Mouse (Mus musculus): ENCODE data around the gene Rhbdd1. TPM values are rescaled to one million over a fixed set of nuclear protein-coding genes. Genes with fewer than 3 reads are reported as not detected.

Gene Rhbdd1
- polyA plus RNA-seq, 1 experiment from 2014 or later, result 7.5 TPM

DNA sequence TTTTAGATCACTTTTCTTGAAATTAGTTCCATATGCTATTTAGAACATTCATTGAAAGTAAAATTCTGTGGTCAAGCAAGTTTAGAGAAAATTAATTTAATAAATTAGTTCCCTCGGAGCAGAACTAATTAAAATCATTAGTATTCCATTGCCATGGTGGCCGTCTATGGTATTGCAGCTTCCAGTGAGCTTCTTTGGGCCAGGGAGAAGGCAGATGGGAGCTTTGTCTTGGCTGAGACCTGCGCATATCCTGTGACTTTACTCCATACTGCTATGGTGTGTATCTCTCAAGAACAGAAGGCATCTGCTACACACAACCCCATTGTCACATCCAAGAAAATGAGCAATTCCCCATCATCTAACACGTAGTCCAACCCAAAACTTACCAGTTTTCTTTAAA lies 65.7 kb downstream of the Rhbdd1 start:
- Histone ChIP-seq H3K9me3 (ENCODE audit: control insufficient read depth, low read length) (no peaks in the 10 kb centered on the region), H3K9ac (ENCODE audit: low read length) (no peak overlapping the region), H3K36me3 (ENCODE audit: control insufficient read depth, insufficient read depth, low read length) (no peaks in the 10 kb centered on the region), H3K4me3 (ENCODE audit: low read depth, low read length) (no peak overlapping the region), H3K27me3 (ENCODE audit: control insufficient read depth, insufficient read depth, low read length) (no peaks in the 10 kb centered on the region), H3K4me1 (replicated peaks; ENCODE audit: control insufficient read depth, insufficient read depth, low read length) (peaks cover 5% of the 10 kb centered on the region; the same call in 1 of the 2 replicates), H3K27ac (ENCODE audit: low read depth, low read length) (no peak overlapping the region), H3K4me2 (ENCODE audit: low read depth, low read length, severe bottlenecking) (no peak overlapping the region)
- ATAC-seq (replicated peaks; ENCODE audit: low FRiP score) (no peak), DNase-seq (ENCODE audit: low spot score) (no peak)
- 72% methylated on average over 4 of the region's 4 CpGs for WGBS

DNA sequence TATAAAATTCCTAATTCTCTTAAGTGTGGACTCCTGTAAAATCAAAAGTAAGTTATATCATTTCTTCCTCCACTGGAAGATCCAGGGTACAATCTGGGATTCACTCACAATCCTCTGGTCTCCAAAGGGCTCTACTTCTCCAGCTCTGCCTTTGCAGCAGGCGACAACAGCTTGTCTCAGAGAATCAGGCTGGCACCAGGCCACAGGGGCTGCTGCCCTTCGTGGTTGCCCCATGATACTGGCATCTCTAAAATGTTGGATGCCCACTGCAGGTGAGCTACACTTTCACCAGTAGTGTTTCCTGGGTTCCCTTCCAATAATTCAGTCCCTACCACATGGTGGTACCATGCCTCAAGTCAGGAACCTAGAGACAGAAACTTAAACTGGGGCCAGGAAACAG lies 67.9 kb downstream of the Rhbdd1 start:
- H3K4me2 ChIP-seq (ENCODE audit: low read depth, low read length, severe bottlenecking), result no peak overlapping the region
- DNase-seq (ENCODE audit: low spot score), result no peak
- H3K9me3 ChIP-seq (ENCODE audit: control insufficient read depth, low read length), result no peaks in the 10 kb centered on the region
- H3K4me1 ChIP-seq (replicated peaks; ENCODE audit: control insufficient read depth, insufficient read depth, low read length), result peaks cover 7% of the 10 kb centered on the region; the same call in 1 of the 2 replicates
- H3K36me3 ChIP-seq (ENCODE audit: control insufficient read depth, insufficient read depth, low read length), result no peaks in the 10 kb centered on the region
- no peak for ATAC-seq (replicated peaks; ENCODE audit: low FRiP score)
- no peaks in the 10 kb centered on the region for H3K27me3 ChIP-seq (ENCODE audit: control insufficient read depth, insufficient read depth, low read length)
- H3K9ac ChIP-seq (ENCODE audit: low read length), result no peak overlapping the region
- H3K27ac ChIP-seq (ENCODE audit: low read depth, low read length), result no peak overlapping the region
- 92% methylated on average over 2 of the region's 2 CpGs for WGBS
- no peak overlapping the region for H3K4me3 ChIP-seq (ENCODE audit: low read depth, low read length)

DNA sequence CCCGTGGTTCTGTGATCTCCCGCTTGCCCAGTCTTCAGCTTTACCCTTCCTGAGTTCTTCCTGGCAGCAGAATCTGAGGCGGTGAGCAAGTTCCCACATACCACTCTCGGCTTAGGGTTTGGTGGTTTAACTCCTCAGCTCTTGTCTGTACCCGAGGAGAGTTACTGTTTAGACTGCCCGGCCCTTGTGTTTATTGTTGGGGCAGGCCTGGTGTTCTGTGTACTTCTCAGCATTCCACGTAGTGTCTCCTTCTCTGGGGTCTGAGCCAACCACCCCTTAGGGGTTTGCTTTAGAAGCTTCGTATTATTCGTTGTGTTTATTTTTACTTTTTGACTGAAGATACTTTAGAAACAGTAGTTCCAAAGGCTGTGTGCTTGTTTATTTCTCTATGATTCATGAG lies 68.8 kb downstream of the Rhbdd1 start:
- H3K4me2 ChIP-seq (ENCODE audit: low read depth, low read length, severe bottlenecking), result no peak overlapping the region
- DNase-seq (ENCODE audit: low spot score) (no peak), ATAC-seq (replicated peaks; ENCODE audit: low FRiP score) (no peak)
- H3K4me1 ChIP-seq (replicated peaks; ENCODE audit: control insufficient read depth, insufficient read depth, low read length), result peaks cover 7% of the 10 kb centered on the region; the same call in 1 of the 2 replicates
- no peak overlapping the region for H3K27ac ChIP-seq (ENCODE audit: low read depth, low read length)
- no peak overlapping the region for H3K9ac ChIP-seq (ENCODE audit: low read length)
- no peaks in the 10 kb centered on the region for H3K36me3 ChIP-seq (ENCODE audit: control insufficient read depth, insufficient read depth, low read length)
- 64% methylated on average over 9 of the region's 9 CpGs for WGBS
- H3K9me3 ChIP-seq (ENCODE audit: control insufficient read depth, low read length), result no peaks in the 10 kb centered on the region
- no peaks in the 10 kb centered on the region for H3K27me3 ChIP-seq (ENCODE audit: control insufficient read depth, insufficient read depth, low read length)
- H3K4me3 ChIP-seq (ENCODE audit: low read depth, low read length), result no peak overlapping the region

DNA sequence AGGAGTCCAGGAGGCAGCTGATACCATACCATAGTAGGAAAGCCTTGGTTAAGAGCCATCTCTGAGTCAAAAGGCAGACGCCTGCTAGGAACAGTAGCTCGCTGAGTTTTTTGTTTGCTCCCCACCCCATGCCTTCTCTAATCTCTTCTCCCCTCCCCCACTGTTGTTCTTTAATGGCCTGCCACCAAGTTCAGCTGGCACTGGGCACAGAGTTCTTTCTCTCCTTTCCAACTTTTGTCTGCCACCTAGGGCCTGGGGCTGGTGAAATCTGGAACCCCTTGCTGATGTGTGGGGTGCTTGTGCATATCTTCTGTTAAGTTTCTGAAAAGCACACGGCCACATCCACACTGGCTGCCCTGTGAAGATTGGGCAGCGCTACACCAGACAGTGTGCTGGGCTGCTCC lies 69.6 kb downstream of the Rhbdd1 start:
- H3K27me3 ChIP-seq (ENCODE audit: control insufficient read depth, insufficient read depth, low read length), result no peaks in the 10 kb centered on the region
- DNase-seq (ENCODE audit: low spot score), result no peak
- no peak overlapping the region for H3K4me2 ChIP-seq (ENCODE audit: low read depth, low read length, severe bottlenecking)
- no peaks in the 10 kb centered on the region for H3K36me3 ChIP-seq (ENCODE audit: control insufficient read depth, insufficient read depth, low read length)
- peaks cover 7% of the 10 kb centered on the region; the same call in 1 of the 2 replicates for H3K4me1 ChIP-seq (replicated peaks; ENCODE audit: control insufficient read depth, insufficient read depth, low read length)
- H3K4me3 ChIP-seq (ENCODE audit: low read depth, low read length), result no peak overlapping the region
- H3K9ac ChIP-seq (ENCODE audit: low read length), result no peak overlapping the region
- no peaks in the 10 kb centered on the region for H3K9me3 ChIP-seq (ENCODE audit: control insufficient read depth, low read length)
- peak overlapping the region; percentile 59; the same call in 1 of the 2 replicates for H3K27ac ChIP-seq (ENCODE audit: low read depth, low read length)
- WGBS, result 34% methylated on average over 4 of the region's 4 CpGs
- 0 out of 2 replicates have a peak, but pooled peaks have one; percentile 31 for ATAC-seq (replicated peaks; ENCODE audit: low FRiP score)

DNA sequence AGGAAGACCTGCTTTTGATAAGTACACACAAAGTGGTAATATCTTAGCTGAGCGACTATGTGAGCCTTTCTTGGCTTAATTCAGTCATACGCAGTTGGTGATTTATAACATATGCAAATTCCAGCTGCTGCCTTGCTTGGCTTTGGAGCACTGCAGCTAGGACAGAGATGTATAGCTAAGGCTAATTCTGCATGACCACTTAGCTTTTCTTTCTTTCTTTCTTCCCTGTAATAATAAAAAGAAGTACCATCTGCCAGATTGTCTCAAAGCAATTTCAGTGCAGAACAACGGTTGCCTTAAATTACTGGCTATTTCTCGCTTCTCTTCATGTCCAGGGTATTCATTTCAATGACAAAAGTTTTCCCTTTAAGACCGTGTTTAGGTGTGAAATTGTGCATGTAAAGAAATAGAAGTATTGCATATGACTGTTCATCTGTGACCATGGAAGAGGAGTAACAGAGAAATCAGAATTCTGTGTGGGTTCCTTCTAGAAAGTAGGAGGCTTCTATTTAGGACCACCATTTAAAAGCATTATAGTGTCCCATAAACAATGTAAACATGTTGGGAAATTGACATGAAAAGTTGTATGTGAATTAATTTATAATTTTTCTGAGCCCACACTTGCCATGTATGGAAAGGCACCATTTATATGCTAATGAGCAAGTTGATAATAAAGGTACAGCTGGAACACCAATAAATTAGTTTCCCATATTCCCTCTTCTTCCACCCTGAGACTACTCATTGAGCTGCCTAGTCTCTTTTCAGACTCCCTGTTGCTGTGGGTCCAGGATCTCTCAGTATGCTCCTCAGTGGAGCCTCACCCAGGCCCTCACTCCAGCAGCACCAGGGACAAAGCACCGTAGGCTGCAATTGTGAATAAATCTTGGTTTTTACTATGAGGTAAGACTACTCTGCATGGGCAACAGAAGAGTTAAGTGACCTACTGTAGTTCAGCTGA lies 70.8 kb downstream of the Rhbdd1 start:
- peaks cover 7% of the 10 kb centered on the region; the same call in 1 of the 2 replicates for H3K4me1 ChIP-seq (replicated peaks; ENCODE audit: control insufficient read depth, insufficient read depth, low read length)
- no peak overlapping the region for H3K9ac ChIP-seq (ENCODE audit: low read length)
- 68% methylated on average over 6 of the region's 6 CpGs for WGBS
- no peak for DNase-seq (ENCODE audit: low spot score)
- no peaks in the 10 kb centered on the region for H3K36me3 ChIP-seq (ENCODE audit: control insufficient read depth, insufficient read depth, low read length)
- no peaks in the 10 kb centered on the region for H3K9me3 ChIP-seq (ENCODE audit: control insufficient read depth, low read length)
- H3K27me3 ChIP-seq (ENCODE audit: control insufficient read depth, insufficient read depth, low read length), result no peaks in the 10 kb centered on the region
- H3K4me2 ChIP-seq (ENCODE audit: low read depth, low read length, severe bottlenecking), result no peak overlapping the region
- no peak; the same call in 1 of the 2 replicates for ATAC-seq (replicated peaks; ENCODE audit: low FRiP score)
- H3K4me3 ChIP-seq (ENCODE audit: low read depth, low read length), result no peak overlapping the region
- H3K27ac ChIP-seq (ENCODE audit: low read depth, low read length), result no peak overlapping the region

DNA sequence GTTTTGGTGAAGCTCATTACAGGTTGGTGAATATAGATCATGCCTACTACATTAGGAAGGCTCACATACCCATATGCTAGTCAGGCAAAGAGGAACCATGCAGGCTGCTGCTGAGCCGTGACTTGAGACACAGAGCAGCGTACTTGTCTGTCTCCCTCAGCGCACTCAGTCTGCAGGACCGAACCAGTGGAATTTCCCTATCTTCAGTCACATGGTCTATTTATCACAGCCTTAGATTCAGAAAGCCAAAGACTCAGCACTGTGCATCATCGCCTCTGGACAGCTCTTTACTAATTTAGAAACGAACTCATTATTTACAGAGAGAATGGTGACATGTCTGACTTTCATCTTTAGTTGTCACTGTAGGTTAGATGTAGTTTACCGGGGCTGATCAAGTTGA lies 73.1 kb downstream of the Rhbdd1 start:
- H3K4me3 ChIP-seq (ENCODE audit: low read depth, low read length), result no peak overlapping the region
- no peaks in the 10 kb centered on the region for H3K27me3 ChIP-seq (ENCODE audit: control insufficient read depth, insufficient read depth, low read length)
- ATAC-seq (replicated peaks; ENCODE audit: low FRiP score) (no peak), DNase-seq (ENCODE audit: low spot score) (no peak)
- H3K4me1 ChIP-seq (replicated peaks; ENCODE audit: control insufficient read depth, insufficient read depth, low read length), result peaks cover 7% of the 10 kb centered on the region; the same call in 1 of the 2 replicates
- 89% methylated on average over 7 of the region's 7 CpGs for WGBS
- H3K27ac ChIP-seq (ENCODE audit: low read depth, low read length), result no peak overlapping the region
- no peaks in the 10 kb centered on the region for H3K9me3 ChIP-seq (ENCODE audit: control insufficient read depth, low read length)
- H3K4me2 ChIP-seq (ENCODE audit: low read depth, low read length, severe bottlenecking), result no peak overlapping the region
- H3K36me3 ChIP-seq (ENCODE audit: control insufficient read depth, insufficient read depth, low read length), result no peaks in the 10 kb centered on the region
- no peak overlapping the region for H3K9ac ChIP-seq (ENCODE audit: low read length)

DNA sequence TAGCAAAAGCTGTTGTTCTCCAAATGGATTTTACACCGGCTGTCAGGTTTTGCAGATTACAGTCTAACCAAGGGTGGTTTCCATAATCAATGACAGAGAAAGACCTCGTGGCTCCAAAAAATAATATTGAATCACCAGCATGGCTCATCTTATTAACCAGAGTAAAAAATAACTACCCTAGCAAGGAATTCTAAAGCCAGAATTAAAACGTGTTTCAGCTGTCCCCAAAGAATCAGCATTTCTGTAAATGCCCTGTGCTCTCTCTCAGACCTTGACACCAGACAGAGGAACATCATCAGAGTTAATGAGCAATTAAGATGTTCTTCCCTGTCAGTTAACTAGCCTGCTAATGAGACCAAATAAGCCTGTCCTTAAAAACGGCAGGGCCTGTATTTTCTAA lies 79.1 kb downstream of the Rhbdd1 start:
- Histone ChIP-seq H3K36me3 (ENCODE audit: control insufficient read depth, insufficient read depth, low read length) (no peaks in the 10 kb centered on the region), H3K9me3 (ENCODE audit: control insufficient read depth, low read length) (no peaks in the 10 kb centered on the region), H3K27ac (ENCODE audit: low read depth, low read length) (no peak overlapping the region; the same call in 1 of the 2 replicates), H3K4me1 (replicated peaks; ENCODE audit: control insufficient read depth, insufficient read depth, low read length) (no peaks in the 10 kb centered on the region; the same call in 1 of the 2 replicates), H3K9ac (ENCODE audit: low read length) (no peak overlapping the region), H3K4me3 (ENCODE audit: low read depth, low read length) (no peak overlapping the region), H3K27me3 (ENCODE audit: control insufficient read depth, insufficient read depth, low read length) (no peaks in the 10 kb centered on the region), H3K4me2 (ENCODE audit: low read depth, low read length, severe bottlenecking) (no peak overlapping the region)
- DNase-seq (ENCODE audit: low spot score) (no peak), ATAC-seq (replicated peaks; ENCODE audit: low FRiP score) (0 out of 2 replicates have a peak, but pooled peaks have one; percentile 24)
- 55% methylated on average over 4 of the region's 4 CpGs for WGBS

DNA sequence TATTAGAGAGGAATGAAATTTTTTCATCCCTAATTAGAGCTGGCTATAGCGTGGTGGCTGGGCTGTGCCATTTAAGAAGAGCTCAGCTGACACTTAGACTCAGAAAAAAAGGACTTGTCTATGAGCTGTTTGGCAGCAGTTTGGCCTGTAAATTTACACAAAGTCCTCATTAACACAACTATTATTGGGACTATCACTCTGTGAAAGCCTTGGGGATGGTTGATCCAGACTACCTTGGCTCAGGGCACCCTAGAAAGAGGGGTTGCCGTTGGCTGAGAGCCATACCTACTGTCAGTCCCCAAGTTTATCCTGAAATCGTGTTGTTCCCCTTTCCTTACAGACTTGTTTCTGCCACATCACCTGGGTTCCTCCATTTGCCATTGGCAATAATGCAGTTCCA lies 91.5 kb downstream of the Rhbdd1 start:
- H3K27ac ChIP-seq (ENCODE audit: low read depth, low read length), result no peak overlapping the region
- H3K4me1 ChIP-seq (replicated peaks; ENCODE audit: control insufficient read depth, insufficient read depth, low read length), result no peaks in the 10 kb centered on the region
- no peak for ATAC-seq (replicated peaks; ENCODE audit: low FRiP score)
- H3K4me3 ChIP-seq (ENCODE audit: low read depth, low read length), result no peak overlapping the region
- DNase-seq (ENCODE audit: low spot score), result no peak
- H3K27me3 ChIP-seq (ENCODE audit: control insufficient read depth, insufficient read depth, low read length), result no peaks in the 10 kb centered on the region
- no peak overlapping the region for H3K4me2 ChIP-seq (ENCODE audit: low read depth, low read length, severe bottlenecking)
- H3K9ac ChIP-seq (ENCODE audit: low read length), result no peak overlapping the region
- 80% methylated on average over 3 of the region's 3 CpGs for WGBS
- H3K36me3 ChIP-seq (ENCODE audit: control insufficient read depth, insufficient read depth, low read length), result no peaks in the 10 kb centered on the region
- no peaks in the 10 kb centered on the region for H3K9me3 ChIP-seq (ENCODE audit: control insufficient read depth, low read length)

Data from forebrain, embryonic 11.5 days (tissue).